8 mouse cellular contexts compared by ENCODE assay signal in genomic region chr10:62843787-62844491, GRCm38 (mm10). TPM values are rescaled to one million over a fixed set of nuclear protein-coding genes. Genes with fewer than 3 reads are reported as not detected.
DNase-seq lines count a peak whose midpoint lies in the region; ATAC-seq lines count a peak whose summit lies in the region.

No protein-coding gene starts in this region.

- H3K4me3 ChIP-seq in heart, embryonic 14.5 days (ENCODE audit: control insufficient read depth in 1 of 2, insufficient read depth in 1 of 2, low read depth in 1 of 2, low read length in 2 of 2) = peak overlapping the region; percentile 9 to 14; a peak in 1 of 4 replicates
- no peak overlapping the region for H3K4me3 ChIP-seq in limb, embryonic 12.5 days (replicated peaks)

- peaks cover 9 to 22% of the 10 kb centered on the region in 2 experiments for H3K4me1 ChIP-seq in heart, embryonic 14.5 days (ENCODE audit: control insufficient read depth in 2 of 2, insufficient read depth in 2 of 2, low read length in 2 of 2)
- H3K4me1 ChIP-seq in limb, embryonic 12.5 days (replicated peaks) = peaks cover 9% of the 10 kb centered on the region; the same call in 1 of the 2 replicates

- H3K9me3 ChIP-seq in heart, embryonic 14.5 days (ENCODE audit: control insufficient read depth, low read length) = no peaks in the 10 kb centered on the region
- no peaks in the 10 kb centered on the region for H3K9me3 ChIP-seq in limb, embryonic 12.5 days

- peak; percentile 52 for DNase-seq in testis, postnatal 10 days (ENCODE audit: low spot score)
- no peak for DNase-seq in testis, postnatal 14 days (ENCODE audit: low spot score)
- DNase-seq in cerebellum, postnatal 14 days = no peak
- no peak for DNase-seq in retina, postnatal 1 day
- DNase-seq in c-Kit-positive CD71-positive TER-119-positive erythroid progenitor cells, embryonic 14.5 days (ENCODE audit: low spot score) = no peak

- peak overlapping the region; percentile 58 for H3K4me2 ChIP-seq in heart, embryonic 14.5 days (ENCODE audit: low read length)
- H3K4me2 ChIP-seq in limb, embryonic 12.5 days = peak overlapping the region; percentile 13

- ATAC-seq in heart, embryonic 14.5 days (ENCODE audit: insufficient number of reproducible peaks, insufficient read depth, low FRiP score, low read depth) = peak; percentile 77
- ATAC-seq in limb, embryonic 12.5 days (ENCODE audit: insufficient number of reproducible peaks, insufficient read depth, low FRiP score, low TSS enrichment, low read depth) = no peak
- no peak for ATAC-seq in granulocyte monocyte progenitor cell, adult 5-6 weeks (replicated peaks; ENCODE audit: poor library complexity, severe bottlenecking)

- 17% methylated on average over 9 of the region's 9 CpGs for WGBS in heart, embryonic 14.5 days
- WGBS in limb, embryonic 12.5 days = 35% methylated on average over 9 of the region's 9 CpGs

- H3K36me3 ChIP-seq in heart, embryonic 14.5 days (ENCODE audit: control insufficient read depth, insufficient read depth, low read length) = peaks cover 12% of the 10 kb centered on the region
- H3K36me3 ChIP-seq in limb, embryonic 12.5 days = peaks cover 22% of the 10 kb centered on the region

- H3K9ac ChIP-seq in heart, embryonic 14.5 days (ENCODE audit: low read length) = peak overlapping the region; percentile 39; the same call in 1 of the 2 replicates
- H3K9ac ChIP-seq in limb, embryonic 12.5 days (replicated peaks) = no peak overlapping the region

- H3K27ac ChIP-seq in heart, embryonic 14.5 days (replicated peaks in 1 of 2; ENCODE audit: control insufficient read depth in 1 of 2, insufficient read depth in 1 of 2, low read depth in 2 of 2, low read length in 2 of 2) = peak overlapping the region; percentile 95
- peak overlapping the region; percentile 47 for H3K27ac ChIP-seq in limb, embryonic 12.5 days

- no peaks in the 10 kb centered on the region for H3K27me3 ChIP-seq in heart, embryonic 14.5 days (ENCODE audit: control insufficient read depth, insufficient read depth, low read length)
- no peaks in the 10 kb centered on the region for H3K27me3 ChIP-seq in limb, embryonic 12.5 days

RNA-seq across cellular contexts. Expression of gene Ccar1, which starts 51.9 kb away (rescaled TPM):
- 90.8 and 93.4 TPM in 2 replicates for polyA plus RNA-seq in heart, embryonic 14.5 days (2014; fragmentation: Nextera tagmentation; extraction: Ambion mirVana)
- 153 and 160 TPM in 2 replicates for polyA plus RNA-seq in limb, embryonic 12.5 days (2016; fragmentation: Nextera tagmentation; extraction: Ambion mirVana)
- 125 and 138 TPM in 2 replicates for total RNA-seq in granulocyte monocyte progenitor cell, adult 5-6 weeks (2014; fragmentation: Nextera tagmentation)
- 103 and 105 TPM in 2 replicates for total RNA-seq in granulocyte monocyte progenitor cell, adult 5-6 weeks (2017)
